Mouse (Mus musculus) brain, embryonic 18.5 days (tissue): Measurements from ENCODE around the gene Ackr2.

Experiments
- DNase-seq: peaks from one replicate; pipeline ENCODE4 v3.0.0-alpha.2; 2012; ENCODE audit warnings: low read depth, low spot score

The Ackr2 gene

DNA sequence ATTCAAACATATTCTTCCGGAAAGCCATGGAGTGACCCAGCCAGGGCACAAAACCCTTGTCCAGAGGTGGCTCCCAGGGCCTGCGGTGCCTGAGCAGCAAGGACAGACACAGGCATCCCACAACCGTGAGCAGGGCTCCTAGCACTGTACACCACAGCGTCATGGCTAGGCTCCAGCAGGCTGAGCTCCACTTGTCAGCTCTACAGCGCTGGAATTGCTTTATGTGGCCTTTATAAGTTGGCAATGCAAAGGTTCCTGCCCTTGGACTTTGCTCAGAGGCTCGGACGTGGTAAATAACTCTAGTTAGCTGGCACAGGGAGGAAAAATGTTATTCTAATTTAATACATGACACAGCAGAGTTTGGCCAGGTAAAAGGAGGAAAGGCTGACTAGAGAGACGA, 17.9 kb downstream of the Ackr2 start, which contains the start of gene Cyp8b1:
TSS of gene Cyp8b1 (minus strand) at position 204 of the 400 bp plus-strand sequence.
- DNase-seq: no peak

DNA sequence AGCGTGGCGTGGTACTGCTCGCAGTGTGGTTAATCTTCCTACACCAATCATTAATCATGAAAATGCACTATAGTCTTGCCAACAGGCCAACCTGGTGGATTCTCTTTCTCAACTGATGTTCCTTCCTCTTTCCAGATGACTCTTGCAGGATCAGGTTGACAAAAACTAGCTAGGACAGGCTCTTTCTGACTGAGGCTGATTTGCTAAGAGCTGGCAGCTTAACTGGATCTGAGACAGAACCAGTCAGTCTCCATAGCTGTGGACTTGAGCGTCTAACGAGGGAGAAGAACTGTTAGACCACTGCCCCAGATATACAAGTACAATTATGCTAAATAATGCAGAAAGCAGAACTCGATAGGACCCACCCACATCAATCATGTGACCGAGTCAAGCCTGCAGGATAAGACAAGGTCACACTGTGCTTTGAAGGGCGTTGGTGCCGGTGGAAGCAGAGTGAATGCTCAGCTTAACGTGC, 20.9 kb downstream of the Ackr2 start:
- DNase-seq: no peak

DNA sequence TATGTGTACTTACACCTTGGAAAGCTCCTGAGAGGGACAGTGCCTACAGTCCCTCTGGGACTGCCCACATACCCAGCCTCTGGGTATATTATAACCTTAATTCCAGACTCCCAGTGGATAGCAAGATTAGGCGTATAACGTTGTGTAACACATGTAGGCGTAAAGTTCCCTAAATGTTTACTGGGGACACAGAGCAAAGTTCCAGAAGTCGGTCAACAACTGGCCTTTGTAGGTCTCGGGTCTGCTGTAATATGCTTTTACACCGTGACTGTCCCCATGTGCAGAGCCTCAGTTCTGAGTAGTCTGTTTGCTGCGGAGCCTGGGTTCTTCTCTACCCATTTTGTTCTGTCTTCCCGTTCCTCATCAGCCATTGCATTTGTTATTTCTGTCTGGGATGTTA, 25.3 kb downstream of the Ackr2 start:
- DNase-seq: no peak

DNA sequence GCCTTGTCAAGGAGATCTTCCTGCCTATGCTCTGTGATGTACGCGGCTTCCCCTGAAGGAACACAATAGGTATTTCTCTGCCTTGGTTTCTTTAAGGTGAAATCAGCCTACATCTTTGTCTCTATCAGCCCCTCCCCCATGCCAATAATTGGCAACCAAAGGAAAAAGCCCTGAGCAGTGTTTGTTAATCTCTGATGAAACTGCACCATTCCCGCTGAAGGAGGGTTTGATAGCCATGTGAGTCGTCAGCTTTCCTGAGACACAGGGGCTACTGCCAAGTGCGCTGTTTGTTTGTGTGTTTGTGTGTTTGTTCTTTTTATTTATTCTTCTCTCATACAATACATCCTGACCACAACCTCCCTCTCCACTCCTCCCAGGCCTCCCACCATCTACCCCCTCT, 25.8 kb downstream of the Ackr2 start:
- DNase-seq: no peak

DNA sequence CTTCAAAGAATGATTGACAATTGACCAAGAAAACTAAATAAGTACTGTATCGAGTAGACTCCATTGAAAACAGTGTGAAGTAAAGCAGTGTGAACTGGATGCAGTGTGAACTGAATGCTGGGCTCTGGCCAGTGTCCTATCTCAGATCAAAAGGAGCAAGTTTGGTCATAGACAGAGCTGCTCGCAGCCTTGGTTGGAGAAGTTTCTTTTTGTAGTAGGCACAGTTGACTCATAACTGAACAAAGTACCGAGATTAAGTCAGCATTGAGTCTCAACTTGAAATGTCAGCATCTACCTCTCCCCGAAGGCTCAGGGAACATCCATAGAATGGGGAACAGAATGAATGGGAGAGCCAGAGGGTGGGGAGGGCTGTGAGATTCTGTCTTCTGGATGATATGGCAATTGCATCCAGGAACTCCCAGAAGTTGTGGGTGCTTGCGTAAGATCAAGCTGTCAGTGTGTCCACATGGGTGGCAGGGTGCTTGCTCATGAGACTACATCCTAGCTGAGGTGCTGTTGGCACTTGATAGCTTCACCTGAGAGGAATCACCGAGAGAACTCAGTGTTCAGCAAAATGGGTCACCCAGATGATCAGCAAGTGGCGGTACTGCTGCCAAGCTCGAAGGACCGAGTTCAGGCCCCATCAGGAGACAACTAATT, 26.9 kb downstream of the Ackr2 start:
- no peak for DNase-seq

DNA sequence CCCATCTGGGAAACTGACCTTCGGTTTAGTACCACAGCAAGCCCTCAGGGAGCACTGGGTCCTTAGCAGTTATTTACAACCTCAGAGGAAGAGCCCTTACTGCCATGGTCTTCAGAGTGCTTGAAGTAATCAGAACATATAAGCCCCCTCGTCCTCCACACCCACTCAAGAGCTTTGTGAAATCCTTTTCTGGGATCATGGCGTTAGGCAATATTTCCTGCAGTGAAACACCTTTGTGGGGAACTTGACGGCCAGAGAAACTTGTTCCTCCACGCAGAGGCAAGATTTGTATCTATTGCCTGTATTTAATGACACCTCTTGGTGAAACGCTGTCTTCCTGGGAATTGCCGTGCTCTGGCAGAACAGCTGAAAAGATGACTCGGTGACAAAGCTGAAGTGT, 27.8 kb downstream of the Ackr2 start:
- DNase-seq: no peak

DNA sequence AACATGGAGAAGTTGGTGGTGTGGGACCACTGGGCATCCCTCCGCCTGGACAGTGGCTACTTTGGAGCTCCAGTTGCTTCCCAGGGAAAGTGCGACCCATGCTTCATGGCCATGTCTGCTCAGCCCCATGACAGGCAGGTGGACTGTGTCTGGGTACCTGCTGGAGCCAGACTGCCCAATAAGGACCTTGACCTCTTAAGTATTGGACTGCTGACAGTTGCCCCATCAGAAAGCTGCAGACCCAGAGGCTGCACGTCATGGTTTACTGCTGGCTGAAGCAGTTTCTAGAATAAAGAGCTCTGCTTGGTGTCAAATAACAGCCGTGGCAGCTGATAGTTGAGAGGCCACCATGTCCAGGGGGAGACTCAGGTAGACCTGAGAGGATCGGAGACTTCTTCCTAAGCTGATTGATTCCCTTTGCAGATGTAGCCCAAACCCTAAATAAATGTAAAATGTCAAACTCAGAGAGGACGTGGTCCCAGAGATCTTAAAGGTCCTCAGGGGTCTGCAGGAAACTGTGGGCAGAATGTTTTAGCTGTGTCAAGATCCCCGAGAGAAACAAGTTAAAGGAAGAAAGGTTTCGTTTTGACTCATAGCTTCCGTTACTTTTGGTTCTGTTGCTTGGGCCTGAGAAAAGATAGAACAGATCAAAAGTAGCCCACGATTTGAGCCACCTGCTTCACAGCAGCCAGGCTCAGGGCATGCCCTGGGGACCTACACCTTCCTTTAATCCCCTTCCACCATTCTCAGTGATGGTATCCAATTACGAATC, 28.7 kb downstream of the Ackr2 start:
- no peak for DNase-seq

DNA sequence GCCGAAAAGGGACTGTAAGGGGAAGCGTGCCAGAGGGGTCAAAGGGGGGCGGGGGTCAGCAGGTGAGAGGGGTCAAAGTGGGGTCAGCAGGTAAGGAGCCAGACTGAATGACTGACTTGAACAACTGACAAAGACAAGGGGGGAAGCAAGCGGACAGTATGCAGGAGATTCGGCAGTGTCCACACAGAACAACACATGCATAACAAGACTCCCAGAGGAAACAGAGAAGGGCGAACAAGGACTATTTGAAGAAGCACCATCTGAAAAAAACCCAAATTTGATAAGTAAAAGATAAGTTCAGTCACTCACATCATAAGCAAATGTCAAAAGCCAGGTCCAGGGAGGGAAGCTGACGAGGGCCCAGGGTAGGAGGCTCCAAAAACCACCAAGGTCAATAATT, 29.6 kb downstream of the Ackr2 start:
- DNase-seq: no peak

DNA sequence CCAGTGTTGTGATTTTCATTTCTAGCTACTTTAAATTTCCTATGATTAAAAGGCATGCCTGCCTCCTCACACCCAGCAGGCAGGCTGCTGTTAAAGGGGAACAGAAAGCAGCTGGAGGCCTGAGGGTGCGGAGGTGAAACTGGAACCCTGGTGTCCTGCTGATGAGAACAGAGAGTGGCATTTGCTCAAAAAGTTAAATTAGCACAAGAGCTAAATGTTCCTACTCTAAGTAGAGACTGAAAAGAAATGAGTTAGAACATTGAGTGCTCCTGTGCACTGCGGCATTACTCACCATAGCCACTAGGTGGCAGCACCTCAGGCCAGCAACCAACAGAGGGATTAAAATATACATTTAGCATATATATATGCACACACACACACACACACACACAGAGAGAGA, 30.3 kb downstream of the Ackr2 start:
- DNase-seq: no peak

DNA sequence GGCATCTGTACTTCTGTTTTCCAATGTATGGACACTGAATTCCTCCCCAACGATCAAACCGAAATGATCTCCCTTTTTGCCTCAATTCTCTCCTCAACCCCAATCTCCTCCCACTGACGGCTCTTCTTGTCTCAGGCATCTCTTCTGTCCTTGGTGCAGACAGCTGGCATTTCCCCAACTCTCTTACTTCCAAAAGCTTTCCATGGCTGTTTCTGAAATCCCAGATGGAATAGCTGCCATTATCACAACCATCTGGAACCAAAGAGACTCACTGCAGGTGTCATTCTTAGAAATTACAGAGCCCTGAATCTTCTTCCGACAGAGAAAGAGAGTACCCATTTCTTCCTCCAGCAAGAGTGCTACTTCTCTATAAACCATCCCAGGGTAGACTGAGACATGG, 36.7 kb downstream of the Ackr2 start:
- DNase-seq: no peak

DNA sequence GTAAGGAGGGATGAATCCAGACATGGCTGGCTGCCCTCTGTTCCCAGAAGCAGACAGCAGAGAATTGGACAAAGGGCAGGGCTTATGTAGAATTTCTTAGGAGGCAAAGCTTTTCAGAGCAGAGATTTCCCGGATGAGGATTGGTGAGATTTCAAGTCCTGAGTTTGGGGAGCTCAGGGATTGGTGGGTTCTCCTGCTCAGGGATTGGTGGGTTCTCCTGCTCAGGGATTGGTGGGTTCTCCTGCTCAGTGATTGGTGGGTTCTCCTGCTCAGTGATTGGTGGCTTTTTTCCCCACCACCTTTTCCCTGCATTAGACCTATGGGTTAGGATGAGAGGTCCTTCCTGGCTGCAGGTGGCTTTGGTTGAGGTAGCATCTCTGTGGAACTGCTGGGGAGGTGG, 38.8 kb downstream of the Ackr2 start:
- DNase-seq: no peak

DNA sequence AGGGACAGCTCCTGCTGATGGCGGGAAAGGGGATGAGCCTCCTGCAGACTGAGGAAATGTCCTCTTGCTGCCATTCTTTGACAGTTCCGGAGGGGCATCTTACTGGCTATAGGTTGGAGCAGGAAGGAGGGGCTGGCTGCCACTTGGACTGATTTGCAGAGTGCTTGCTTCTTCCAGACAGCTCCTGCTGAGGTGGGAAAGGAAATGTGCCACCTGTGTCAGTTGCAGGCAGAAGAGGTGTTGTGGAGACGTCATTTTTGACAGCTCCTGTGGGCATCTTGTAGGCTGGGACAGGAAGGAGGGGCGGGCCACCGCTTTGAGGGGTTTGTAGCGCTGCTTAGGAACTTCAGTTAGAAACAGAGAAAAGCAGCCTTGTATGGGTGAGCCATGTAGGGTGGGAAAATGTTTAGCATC, 39.3 kb downstream of the Ackr2 start:
- no peak for DNase-seq

DNA sequence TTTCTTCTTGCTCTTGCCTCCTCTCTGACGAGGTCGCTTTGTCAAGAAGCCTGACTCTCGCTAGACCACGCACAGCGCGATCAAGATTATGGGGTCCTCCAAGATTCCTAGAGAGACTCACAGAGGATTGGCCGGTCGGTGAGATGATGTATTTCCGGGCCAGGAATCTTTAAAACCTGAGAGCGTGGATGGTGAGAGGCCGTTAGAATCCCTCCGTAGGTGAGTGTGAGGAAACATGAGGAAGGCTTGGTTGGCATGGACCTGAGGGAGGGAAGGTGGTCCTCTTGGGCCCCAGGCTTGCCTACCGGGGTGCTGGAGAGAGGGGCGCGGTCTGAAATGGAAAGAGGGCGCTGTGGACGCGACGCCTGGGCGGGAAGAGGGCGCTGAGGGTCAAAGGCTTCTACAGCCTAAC, 39.8 kb downstream of the Ackr2 start:
- DNase-seq: no peak

DNA sequence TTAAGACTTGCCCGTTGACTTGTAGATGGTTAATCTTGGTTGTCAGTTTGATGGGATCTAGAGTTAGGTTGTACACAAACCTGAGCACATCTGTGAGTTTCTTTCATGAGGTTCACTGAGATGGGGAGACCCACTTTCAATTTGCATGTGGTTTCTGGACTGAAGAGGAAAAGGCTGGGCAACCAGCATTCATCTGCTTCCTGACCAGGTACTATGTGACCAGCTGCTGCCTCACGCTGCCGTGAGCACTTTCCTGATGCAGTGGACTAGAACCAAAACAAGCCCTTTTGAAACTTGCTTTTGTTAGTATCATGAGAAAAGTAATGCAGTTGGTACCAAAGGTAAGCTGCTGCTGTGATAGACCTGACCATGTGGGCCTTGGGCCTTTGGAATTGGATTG, 44.9 kb downstream of the Ackr2 start:
- DNase-seq: no peak

DNA sequence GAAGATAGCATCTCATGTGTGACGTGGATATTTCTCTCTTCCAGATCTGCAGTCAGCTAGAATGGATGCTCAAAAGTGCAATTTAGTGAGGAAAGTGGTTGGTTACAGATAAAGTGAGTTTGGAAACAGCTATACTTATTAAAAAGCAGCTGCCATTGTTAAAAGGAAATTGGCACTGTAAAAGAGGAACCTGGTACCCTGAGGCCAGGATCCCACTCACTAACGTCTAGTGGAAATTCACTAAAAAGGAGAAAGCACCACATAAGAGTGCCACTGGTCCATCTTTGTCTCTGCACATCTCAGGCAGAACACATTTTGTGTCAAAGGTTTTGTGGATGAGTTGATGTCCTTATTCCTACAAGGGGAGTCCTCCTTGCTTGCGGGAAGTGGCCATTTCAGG, 45.5 kb downstream of the Ackr2 start:
- DNase-seq: no peak

DNA sequence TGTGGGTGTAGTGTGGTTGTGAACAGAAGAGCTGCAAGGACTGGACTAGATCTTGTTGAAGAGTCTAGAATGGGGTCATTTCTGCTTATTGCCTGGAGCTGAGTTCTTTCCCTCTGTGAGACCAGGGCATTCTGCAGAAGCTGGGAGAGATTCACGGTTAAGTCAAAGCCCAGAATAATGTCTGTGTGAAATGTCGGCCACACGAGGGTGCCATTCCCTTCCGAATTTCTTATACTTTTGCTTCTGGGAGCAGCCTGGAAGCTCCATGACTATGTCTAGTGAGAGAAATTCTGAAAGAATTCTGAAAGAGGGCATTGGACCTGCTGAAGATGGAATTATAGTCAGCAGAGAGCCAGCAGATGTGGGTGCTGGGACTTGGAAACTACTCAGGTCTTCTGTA, 49.6 kb downstream of the Ackr2 start:
- no peak for DNase-seq

DNA sequence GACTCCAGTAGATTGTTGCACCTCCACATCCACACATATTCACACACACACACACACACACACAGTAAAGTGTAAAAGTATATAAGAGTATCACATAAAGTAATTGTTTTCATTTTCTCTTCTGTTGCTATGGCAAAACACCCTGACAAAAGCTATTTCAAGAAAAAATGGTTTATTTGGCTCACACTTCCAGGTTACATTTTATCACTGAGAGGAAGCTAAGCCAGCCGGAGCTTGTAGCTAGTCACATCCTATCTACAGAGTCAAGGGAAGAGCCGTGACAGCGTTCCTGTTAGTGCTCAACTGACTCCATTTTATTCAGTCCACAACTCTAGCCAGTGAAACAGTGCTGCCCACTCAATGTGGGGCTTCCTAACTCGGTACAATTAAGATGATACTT, 50.3 kb downstream of the Ackr2 start:
- no peak for DNase-seq

DNA sequence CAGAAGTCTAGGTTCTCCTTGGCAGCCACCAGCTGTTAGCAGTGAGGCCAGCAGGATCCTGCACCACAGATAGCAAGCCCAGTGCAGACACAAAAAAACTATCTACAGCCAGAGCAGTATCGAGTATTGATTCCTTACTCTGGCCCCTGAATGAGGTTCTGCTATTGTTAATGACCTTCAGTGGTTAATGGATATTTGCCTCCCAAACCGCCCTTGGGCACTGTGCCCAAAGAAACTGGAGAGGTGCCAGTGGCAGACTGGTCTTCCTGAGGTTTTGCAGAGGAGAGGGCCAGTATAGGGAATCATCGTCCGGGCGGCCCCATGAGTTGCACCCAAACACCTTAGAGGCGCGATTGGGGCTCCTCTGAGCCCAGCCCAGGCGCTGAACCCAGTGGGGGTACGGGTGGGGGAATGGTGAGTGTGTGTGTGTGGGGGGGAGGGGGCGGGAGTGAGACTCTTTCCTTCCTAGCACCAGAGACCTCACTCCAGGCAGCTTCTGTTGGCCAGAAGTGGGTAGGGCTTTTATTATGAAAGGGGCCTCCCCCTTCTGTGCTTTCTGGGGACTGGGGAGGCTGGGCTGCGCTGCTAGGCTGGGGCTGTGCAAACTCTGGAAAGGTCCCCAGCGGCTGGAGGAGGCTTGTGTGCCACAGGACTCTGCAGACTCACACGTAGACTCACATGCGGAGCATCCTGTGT, 52.4 kb downstream of the Ackr2 start, which contains the start of gene Fam198a:
TSS of gene Fam198a (plus strand) at position 571 of the 696 bp plus-strand sequence.
- no peak for DNase-seq

DNA sequence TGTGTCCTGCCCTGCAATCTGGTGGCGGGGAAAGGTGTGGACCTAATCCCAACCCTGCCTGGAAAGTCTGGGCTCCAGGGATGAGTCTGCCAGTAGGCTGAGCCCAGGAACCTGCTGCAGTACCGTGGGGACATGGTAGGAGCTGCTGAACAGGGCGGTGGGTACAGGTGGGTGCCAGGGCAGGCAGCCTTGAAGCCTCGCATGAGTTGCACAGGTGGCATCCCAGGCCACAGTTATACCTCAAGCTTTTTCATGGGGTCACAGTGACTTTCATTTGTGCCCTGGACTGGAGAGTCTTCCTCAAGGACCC, 52.9 kb downstream of the Ackr2 start:
- DNase-seq: no peak

DNA sequence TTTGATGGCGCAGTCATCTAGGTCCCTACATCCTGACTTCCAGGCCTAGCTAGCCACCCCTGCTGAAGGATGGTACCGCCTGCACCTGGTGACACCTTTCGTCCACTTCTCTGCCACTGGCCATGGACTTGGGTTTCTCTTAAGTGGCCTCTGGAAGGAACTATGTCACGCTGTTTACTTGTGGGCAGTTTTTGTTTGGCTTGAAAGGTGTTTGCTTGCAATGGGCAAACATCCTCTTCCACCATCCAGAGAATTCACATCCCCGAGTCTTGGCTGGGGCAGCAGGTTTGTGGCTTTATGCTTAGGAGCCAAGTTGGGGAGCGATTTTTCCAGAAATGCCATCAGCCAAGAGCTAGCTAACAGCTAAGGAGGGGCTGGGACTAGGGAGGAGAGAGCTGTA, 54.4 kb downstream of the Ackr2 start:
- no peak for DNase-seq

DNA sequence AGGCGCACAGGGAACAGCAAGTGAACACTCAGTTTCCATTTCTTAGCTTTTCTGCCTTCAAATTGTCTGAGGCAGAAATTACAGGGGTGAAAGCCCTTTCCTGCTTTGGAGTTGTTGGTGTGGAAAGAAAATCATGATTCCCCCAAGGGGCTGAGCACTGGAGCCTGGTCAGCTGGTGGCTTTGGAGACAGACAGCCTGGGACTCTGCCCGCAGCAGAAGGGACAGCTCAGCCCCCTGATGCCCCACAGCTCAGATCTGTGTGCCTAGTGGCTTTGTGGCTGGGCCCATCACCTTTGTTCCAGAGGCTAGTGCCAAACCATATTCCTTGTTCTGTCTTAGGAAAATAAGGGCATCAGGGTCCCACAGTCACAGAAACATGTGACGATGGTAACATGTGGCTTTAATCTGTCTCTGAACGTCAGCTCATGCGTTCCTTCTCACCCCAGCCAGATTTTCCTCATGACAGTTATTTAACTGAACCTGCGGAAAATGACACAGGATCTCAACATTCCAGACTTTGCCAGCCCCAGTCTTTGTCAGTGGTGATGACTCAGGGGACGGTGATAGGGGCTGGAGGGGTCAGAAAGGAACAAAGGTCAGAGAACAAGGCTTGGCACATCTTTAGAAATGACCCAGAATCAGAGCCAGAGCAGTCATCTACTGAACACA, 61.9 kb downstream of the Ackr2 start:
- no peak for DNase-seq
